Mouse (Mus musculus) limb, embryonic 12.5 days (tissue): Measurements from ENCODE around the gene Camk2d. TPM values are rescaled to one million over a fixed set of nuclear protein-coding genes. Genes with fewer than 3 reads are reported as not detected.

Experiments used
- ATAC-seq: fragments of 200-750 bp; cut with Nextera tagmentation; 2 replicates; pipeline ENCODE4 v1.8.0; 2017; ENCODE audit warnings: low read depth, moderate TSS enrichment; ENCODE audit not compliant: insufficient number of reproducible peaks, insufficient read depth, low FRiP score, low TSS enrichment
- H3K27ac ChIP-seq: fragments of 300-500 bp; sonication (generic); 2 replicates; pipeline ENCODE4 v1.5.1; 2016; ENCODE audit warnings: mild to moderate bottlenecking, moderate library complexity
- H3K27me3 ChIP-seq: fragments of 300-500 bp; sonication (generic); 2 replicates; pipeline ENCODE4 v1.6.1; 2016; ENCODE audit warnings: mild to moderate bottlenecking, moderate library complexity
- H3K36me3 ChIP-seq: fragments of 300-500 bp; sonication (generic); 2 replicates; pipeline ENCODE4 v1.6.1; 2016; ENCODE audit warnings: mild to moderate bottlenecking, moderate library complexity
- H3K4me1 ChIP-seq: fragments of 300-500 bp; sonication (generic); replicated peaks from 2 replicates; pipeline ENCODE4 v1.6.1; 2016
- H3K4me2 ChIP-seq: fragments of 300-500 bp; sonication (generic); 2 replicates; pipeline ENCODE4 v1.6.1; 2016; ENCODE audit warnings: mild to moderate bottlenecking, moderate library complexity
- H3K4me3 ChIP-seq: fragments of 300-500 bp; sonication (generic); replicated peaks from 2 replicates; pipeline ENCODE4 v1.5.1; 2016; ENCODE audit warnings: mild to moderate bottlenecking
- H3K9ac ChIP-seq: fragments of 300-500 bp; sonication (generic); replicated peaks from 2 replicates; pipeline ENCODE4 v1.6.1; 2016; ENCODE audit warnings: mild to moderate bottlenecking, moderate library complexity
- H3K9me3 ChIP-seq: fragments of 300-500 bp; sonication (generic); 2 replicates; pipeline ENCODE4 v1.6.1; 2016; ENCODE audit warnings: mild to moderate bottlenecking, moderate library complexity
- WGBS: fragments of 180-500 bp; shearing (Covaris S2); methylation state at CpG from one replicate; pipeline ENCODE4 v1.1.7; 2016; 5-methylcytosine and 5-hydroxymethylcytosine counted together
- polyA plus RNA-seq: library from polyadenylated mRNA; unstranded; fragments of >200 nt; fragmentation: Nextera tagmentation; extraction: Ambion mirVana; gene quantifications from 2 replicates; pipeline ENCODE4 v1.2.1, GENCODE M21; 2016

Camk2d gene
- polyA plus RNA-seq, 1 experiment from 2014 or later, result 34.1 TPM

GRCm38 (mm10) chr3:126692797-126693196, 96.7 kb downstream of the Camk2d start:
- no peak overlapping the region for H3K27ac ChIP-seq
- no peak overlapping the region for H3K4me3 ChIP-seq
- 71% methylated on average over 8 of the region's 8 CpGs for WGBS
- H3K36me3 ChIP-seq, result no peaks in the 10 kb centered on the region
- peaks cover 23% of the 10 kb centered on the region for H3K4me1 ChIP-seq
- H3K9ac ChIP-seq, result no peak overlapping the region
- H3K9me3 ChIP-seq, result no peaks in the 10 kb centered on the region
- no peak overlapping the region for H3K4me2 ChIP-seq
- ATAC-seq, result no peak
- no peaks in the 10 kb centered on the region for H3K27me3 ChIP-seq

- Histone ChIP-seq H3K27ac (peak overlapping the region; percentile 31; the same call in 1 of the 2 replicates), H3K4me3 (no peak overlapping the region), H3K4me2 (no peak overlapping the region), H3K9me3 (no peaks in the 10 kb centered on the region), H3K27me3 (no peaks in the 10 kb centered on the region), H3K4me1 (peaks cover 23% of the 10 kb centered on the region), H3K9ac (no peak overlapping the region), H3K36me3 (no peaks in the 10 kb centered on the region)
- WGBS, result 40% methylated on average over 7 of the region's 7 CpGs
- ATAC-seq, result no peak
Observed at GRCm38 (mm10) chr3:126693302-126693701, 97.2 kb downstream of the Camk2d start.

DNA sequence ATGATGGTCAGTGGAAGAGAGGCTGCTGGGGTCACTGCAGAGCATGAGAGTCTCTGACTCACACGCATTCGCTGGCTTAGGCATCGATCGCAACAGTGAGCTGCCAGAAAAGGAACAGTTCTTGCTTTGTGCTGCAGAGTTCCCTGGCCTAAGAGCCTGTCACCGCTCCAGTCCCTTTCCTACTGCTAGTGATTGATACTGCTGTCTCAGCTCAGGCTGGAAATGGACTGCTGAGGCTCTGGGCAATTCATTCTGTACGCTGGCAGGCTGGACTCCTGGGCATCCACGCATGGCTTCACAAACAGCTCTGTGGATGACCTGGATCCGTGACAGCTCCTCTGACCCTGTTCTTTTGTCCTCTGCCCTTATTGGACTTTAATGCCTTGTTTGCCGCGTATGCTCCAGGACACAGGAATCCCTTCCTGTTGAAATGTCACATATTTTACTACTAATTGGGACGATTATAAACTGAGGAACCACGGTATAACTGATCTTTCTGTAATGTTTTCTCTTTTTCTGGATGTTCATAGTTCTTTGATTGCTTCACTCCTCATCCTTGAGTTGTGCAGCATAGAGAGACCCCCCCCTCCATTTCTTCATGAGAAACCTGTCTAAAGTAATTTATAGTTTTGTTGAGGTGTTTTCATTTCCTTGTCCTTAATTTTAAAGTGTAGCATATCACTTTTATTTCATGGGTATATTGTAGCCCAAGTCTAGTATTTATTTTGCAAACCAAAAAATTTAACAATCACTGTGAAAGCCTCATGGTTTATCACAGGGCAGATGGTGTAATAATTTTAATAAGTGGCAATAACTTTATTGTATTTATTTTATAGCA, 99.6 kb downstream of the Camk2d start:
- Histone ChIP-seq H3K9me3 (no peaks in the 10 kb centered on the region), H3K27ac (no peak overlapping the region), H3K4me1 (peaks cover 23% of the 10 kb centered on the region), H3K4me2 (no peak overlapping the region), H3K27me3 (no peaks in the 10 kb centered on the region), H3K4me3 (no peak overlapping the region), H3K9ac (no peak overlapping the region), H3K36me3 (no peaks in the 10 kb centered on the region)
- ATAC-seq, result no peak
- 47% methylated on average over 12 of the region's 12 CpGs for WGBS

DNA sequence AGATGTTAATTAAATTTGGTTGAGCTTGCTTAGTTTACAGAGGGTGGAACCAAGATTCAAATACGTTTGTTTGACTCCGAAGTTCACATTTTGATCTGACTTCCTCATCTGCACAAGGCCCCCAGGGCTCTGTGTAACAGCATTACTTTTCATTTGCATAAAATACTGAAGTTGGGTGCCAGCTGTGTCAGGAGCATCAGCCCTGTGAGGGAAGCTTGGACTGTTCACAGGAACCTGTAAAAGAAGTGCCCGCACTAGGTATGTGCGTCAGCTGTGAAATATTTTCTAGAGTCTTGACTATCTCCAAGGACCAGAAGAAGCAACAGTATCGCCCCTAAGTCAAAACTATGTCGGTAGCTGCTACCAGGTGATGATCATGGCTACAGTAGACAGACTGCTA, 100.5 kb downstream of the Camk2d start:
- ATAC-seq, result no peak
- no peaks in the 10 kb centered on the region for H3K36me3 ChIP-seq
- no peaks in the 10 kb centered on the region for H3K9me3 ChIP-seq
- H3K27ac ChIP-seq, result no peak overlapping the region
- no peak overlapping the region for H3K4me2 ChIP-seq
- no peaks in the 10 kb centered on the region for H3K27me3 ChIP-seq
- 88% methylated on average over 6 of the region's 6 CpGs for WGBS
- H3K4me3 ChIP-seq, result no peak overlapping the region
- H3K9ac ChIP-seq, result no peak overlapping the region
- H3K4me1 ChIP-seq, result peaks cover 23% of the 10 kb centered on the region

DNA sequence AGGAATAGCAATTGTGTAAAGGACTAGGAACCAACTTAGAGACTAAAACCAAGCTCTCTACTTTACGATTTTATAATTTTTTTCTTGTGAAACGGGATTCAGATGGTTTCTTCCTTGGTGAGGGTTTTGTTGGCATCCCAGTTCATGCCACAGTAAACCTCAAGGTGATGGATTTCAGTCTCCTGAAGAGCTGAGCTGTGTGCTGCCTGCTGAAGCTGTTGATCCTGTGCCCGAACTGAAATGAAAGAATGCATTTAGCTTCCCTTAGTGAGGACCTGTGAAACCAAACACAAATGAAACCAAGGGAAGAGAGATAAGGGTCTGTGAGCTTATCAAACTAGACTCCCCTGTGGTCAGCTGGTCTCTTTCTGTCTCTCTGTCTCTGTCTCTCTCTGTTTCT, 103.6 kb downstream of the Camk2d start:
- H3K36me3 ChIP-seq, result no peaks in the 10 kb centered on the region
- peaks cover 10% of the 10 kb centered on the region for H3K4me1 ChIP-seq
- no peaks in the 10 kb centered on the region for H3K27me3 ChIP-seq
- no peak overlapping the region for H3K27ac ChIP-seq
- no peak overlapping the region for H3K4me3 ChIP-seq
- H3K9ac ChIP-seq, result no peak overlapping the region
- 72% methylated on average over 3 of the region's 3 CpGs for WGBS
- no peaks in the 10 kb centered on the region for H3K9me3 ChIP-seq
- H3K4me2 ChIP-seq, result no peak overlapping the region
- ATAC-seq, result no peak

- Histone ChIP-seq H3K4me1 (peaks cover 10% of the 10 kb centered on the region; the same call in 1 of the 2 replicates), H3K4me2 (no peak overlapping the region), H3K9ac (no peak overlapping the region), H3K27ac (no peak overlapping the region), H3K36me3 (no peaks in the 10 kb centered on the region), H3K9me3 (no peaks in the 10 kb centered on the region), H3K27me3 (no peaks in the 10 kb centered on the region), H3K4me3 (no peak overlapping the region)
- no peak for ATAC-seq
- 85% methylated on average over 6 of the region's 6 CpGs for WGBS
Observed at GRCm38 (mm10) chr3:126701067-126701466, 105.0 kb downstream of the Camk2d start.

- H3K4me1 ChIP-seq, result peaks cover 10% of the 10 kb centered on the region; the same call in 1 of the 2 replicates
- H3K36me3 ChIP-seq, result no peaks in the 10 kb centered on the region
- H3K27me3 ChIP-seq, result no peaks in the 10 kb centered on the region
- 89% methylated on average over 6 of the region's 6 CpGs for WGBS
- no peak for ATAC-seq
- H3K27ac ChIP-seq, result no peak overlapping the region
- H3K4me3 ChIP-seq, result no peak overlapping the region
- no peak overlapping the region for H3K9ac ChIP-seq
- H3K4me2 ChIP-seq, result no peak overlapping the region
- H3K9me3 ChIP-seq, result no peaks in the 10 kb centered on the region
Observed at GRCm38 (mm10) chr3:126701586-126701985, 105.5 kb downstream of the Camk2d start.

DNA sequence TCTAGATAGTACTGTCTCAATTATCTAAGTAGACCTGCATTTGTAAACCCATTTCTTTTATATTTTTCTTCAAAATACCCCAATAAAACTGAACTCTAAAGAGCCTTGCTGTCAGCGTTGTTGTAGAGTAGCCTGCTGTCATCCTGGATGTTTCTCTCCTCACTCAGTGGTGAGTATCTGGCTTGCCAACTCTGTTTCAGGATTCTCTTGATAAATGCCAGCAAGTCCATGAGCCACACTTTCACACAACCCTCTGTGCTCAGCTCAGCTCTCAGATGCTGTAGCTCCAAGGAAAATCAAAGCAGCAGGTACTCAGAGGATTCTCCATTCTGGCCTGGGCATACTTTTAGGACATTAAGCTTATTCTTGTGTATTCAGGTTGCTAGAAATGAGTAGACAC, 109.4 kb downstream of the Camk2d start:
- Histone ChIP-seq H3K27ac (no peak overlapping the region), H3K9me3 (no peaks in the 10 kb centered on the region), H3K36me3 (no peaks in the 10 kb centered on the region), H3K4me1 (peaks cover 10% of the 10 kb centered on the region; the same call in 1 of the 2 replicates), H3K9ac (no peak overlapping the region), H3K4me2 (no peak overlapping the region), H3K27me3 (no peaks in the 10 kb centered on the region), H3K4me3 (no peak overlapping the region)
- WGBS, result 87% methylated on average over 1 of the region's 1 CpGs
- no peak for ATAC-seq

DNA sequence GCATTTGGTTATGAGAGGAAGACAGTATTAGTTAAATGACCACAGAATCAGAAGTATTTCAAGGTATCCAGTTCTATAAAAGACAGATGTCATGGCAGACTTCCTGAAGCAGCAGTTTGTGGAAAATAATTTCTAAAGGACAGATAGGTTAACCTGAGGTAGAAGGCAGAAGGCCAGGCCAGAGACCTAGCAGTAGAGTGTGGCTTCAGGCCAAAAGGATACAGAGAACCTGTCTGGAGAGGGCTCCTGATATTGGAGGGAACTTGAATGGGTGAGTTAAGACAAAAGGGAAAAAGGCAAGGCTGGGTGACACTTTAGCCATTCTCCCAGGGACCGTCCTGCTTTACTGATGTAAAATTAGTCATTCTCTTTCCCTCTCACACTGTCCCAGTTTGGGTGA, 118.2 kb downstream of the Camk2d start:
- Histone ChIP-seq H3K4me2 (no peak overlapping the region), H3K9ac (no peak overlapping the region), H3K4me3 (no peak overlapping the region), H3K27me3 (no peaks in the 10 kb centered on the region), H3K27ac (no peak overlapping the region), H3K9me3 (no peaks in the 10 kb centered on the region), H3K4me1 (no peaks in the 10 kb centered on the region), H3K36me3 (no peaks in the 10 kb centered on the region)
- no peak for ATAC-seq
- 68% methylated on average over 1 of the region's 1 CpGs for WGBS

DNA sequence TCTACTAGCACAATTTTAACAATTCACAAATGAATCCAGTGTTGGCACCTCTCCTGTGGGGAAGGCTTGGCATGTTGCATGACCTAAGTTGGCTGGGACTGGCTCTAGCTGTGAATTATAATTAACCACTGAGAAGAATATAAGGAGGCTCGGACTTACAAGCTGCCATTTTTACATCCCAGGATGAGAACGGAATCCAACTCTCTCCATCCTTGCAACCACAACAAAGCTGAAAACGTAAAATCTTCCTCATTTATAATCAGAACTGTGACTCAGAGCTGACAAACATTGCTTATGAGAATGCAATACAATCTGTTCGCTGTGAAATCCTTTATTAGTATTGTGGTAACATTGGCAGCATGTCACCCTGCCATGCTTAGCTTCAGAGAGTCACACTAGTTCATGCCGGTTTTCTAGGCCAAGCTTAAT, 126.9 kb downstream of the Camk2d start:
- no peak overlapping the region for H3K9ac ChIP-seq
- no peak for ATAC-seq
- no peak overlapping the region for H3K4me2 ChIP-seq
- H3K27ac ChIP-seq, result no peak overlapping the region
- H3K4me1 ChIP-seq, result no peaks in the 10 kb centered on the region
- H3K4me3 ChIP-seq, result no peak overlapping the region
- H3K27me3 ChIP-seq, result no peaks in the 10 kb centered on the region
- H3K9me3 ChIP-seq, result no peaks in the 10 kb centered on the region
- no peaks in the 10 kb centered on the region for H3K36me3 ChIP-seq
- 86% methylated on average over 5 of the region's 5 CpGs for WGBS

- WGBS, result 75% methylated on average over 5 of the region's 5 CpGs
- ATAC-seq, result no peak
- H3K27ac ChIP-seq, result no peak overlapping the region
- no peak overlapping the region for H3K4me3 ChIP-seq
- no peak overlapping the region for H3K9ac ChIP-seq
- H3K27me3 ChIP-seq, result no peaks in the 10 kb centered on the region
- H3K4me1 ChIP-seq, result no peaks in the 10 kb centered on the region
- H3K36me3 ChIP-seq, result no peaks in the 10 kb centered on the region
- no peak overlapping the region for H3K4me2 ChIP-seq
- H3K9me3 ChIP-seq, result no peaks in the 10 kb centered on the region
Observed at GRCm38 (mm10) chr3:126723458-126723857, 127.4 kb downstream of the Camk2d start.

DNA sequence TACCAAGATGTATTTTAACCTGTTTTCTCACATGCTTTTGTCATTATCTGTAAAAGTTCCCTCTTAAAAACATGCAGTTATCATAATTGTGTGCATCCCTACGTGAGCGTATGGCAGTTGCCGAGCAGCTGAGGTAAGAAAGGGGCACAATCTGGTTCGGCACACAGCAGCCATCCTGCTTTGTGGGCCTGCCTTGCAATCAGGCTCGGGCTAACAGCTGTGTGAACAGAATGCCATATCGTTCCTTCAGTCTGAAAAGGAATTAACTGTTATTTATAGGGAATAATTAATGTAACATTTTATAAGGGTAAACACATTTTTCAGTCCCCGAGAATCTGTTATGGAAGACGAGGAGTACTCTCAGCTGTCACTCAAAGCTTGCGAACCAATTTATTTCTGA, 129.5 kb downstream of the Camk2d start:
- no peaks in the 10 kb centered on the region for H3K36me3 ChIP-seq
- WGBS, result 74% methylated on average over 9 of the region's 9 CpGs
- no peak for ATAC-seq

More for the DNA sequence above, 129.5 kb downstream of the Camk2d start:
- no peak overlapping the region for H3K27ac ChIP-seq
- no peak overlapping the region for H3K4me2 ChIP-seq
- H3K9me3 ChIP-seq, result no peaks in the 10 kb centered on the region
- H3K4me3 ChIP-seq, result no peak overlapping the region
- no peak overlapping the region for H3K9ac ChIP-seq
- H3K27me3 ChIP-seq, result no peaks in the 10 kb centered on the region
- H3K4me1 ChIP-seq, result no peaks in the 10 kb centered on the region
